Mouse (Mus musculus): ENCODE data around the gene Pde10a. TPM values are rescaled to one million over a fixed set of nuclear protein-coding genes. Genes with fewer than 3 reads are reported as not detected.
A peak's percentile ranks its signal among the peaks of the same experiment; 100 is the strongest.

Gene Pde10a
- total RNA-seq, 2 experiments from 2014 or later: 2.5 to 4.5 TPM

DNA sequence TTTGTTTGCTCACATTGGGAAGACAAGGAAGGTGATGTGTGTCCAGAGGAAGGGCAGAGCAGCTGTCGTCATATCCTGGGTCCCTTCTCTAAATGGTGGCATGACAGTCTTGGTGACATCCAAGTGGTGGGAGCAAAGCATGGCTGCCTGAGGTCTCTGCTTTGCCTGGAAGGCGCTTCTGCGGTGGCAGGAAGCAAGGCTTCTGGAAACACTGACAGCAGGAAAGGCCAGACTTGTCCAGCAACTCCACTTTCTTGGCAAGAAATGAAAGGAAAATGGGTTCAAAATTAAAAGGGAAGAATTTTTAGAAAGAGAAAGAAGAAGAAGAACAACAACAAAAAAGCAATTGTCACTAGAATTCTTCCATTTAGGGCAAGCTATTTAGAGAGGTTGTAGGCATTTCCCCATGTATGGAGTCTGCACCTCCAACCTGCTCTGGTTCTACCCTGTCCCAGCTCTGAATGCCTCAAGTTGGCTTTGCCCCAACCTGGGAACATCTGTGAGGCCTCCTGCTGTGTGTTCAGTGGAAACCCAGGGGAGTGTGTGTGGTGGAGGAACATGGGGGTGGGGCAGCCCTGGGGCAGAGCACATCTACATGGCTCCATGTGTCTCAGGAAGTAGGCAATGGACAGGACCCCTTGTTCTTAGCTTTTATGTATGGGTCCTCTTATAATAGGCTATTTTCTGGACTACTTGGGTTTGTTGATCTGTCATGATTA, 288.8 kb downstream of the Pde10a start:
- intact Hi-C loops (cut with DNase I): no loop called here
- DNase-seq (ENCODE audit: low spot score): no peak

DNA sequence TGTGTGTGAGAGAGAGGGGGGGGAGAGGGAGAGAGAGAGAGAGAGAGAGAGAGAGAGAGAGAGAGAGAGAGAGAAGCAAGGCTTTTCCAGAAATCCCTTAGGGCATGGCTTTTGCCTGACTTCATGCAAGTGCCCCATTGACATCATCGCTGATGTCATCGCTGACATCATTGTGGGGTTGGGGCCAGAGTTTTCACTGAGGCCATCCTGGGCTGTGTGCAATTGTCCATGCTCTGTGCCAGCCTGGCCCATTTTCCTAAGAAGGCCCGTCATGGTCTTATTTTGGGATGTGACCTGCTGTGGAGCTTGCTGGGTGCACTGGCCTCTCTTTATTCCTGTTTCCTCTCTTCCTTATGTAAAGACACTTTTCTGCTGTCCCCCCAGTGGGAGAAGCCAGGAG, 290.2 kb downstream of the Pde10a start:
- no peak for DNase-seq (ENCODE audit: low spot score)

DNA sequence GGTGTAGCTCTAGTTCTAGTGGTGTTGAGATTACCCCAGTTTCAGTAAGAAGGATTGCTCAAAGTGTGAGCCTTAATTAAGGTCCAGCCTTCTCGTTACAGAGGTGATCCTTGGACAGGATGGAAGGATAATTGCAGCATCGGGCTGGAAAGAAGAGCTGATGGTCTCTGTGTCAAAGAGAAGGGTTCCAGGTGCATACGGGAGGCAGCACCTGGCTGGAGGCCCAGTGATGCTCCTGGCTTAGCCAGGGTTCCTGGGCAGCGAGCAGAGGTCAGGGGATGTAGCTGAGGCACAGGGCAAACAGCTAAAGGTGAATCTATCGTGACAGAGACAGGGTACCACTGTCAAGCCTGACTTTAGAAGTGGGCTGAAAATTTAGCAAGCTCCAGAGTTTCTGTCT, 290.7 kb downstream of the Pde10a start:
- no peak for DNase-seq (ENCODE audit: low spot score)

More for the DNA sequence above, 290.2 kb downstream of the Pde10a start:
- intact Hi-C loops (cut with DNase I): no loop called here

DNA sequence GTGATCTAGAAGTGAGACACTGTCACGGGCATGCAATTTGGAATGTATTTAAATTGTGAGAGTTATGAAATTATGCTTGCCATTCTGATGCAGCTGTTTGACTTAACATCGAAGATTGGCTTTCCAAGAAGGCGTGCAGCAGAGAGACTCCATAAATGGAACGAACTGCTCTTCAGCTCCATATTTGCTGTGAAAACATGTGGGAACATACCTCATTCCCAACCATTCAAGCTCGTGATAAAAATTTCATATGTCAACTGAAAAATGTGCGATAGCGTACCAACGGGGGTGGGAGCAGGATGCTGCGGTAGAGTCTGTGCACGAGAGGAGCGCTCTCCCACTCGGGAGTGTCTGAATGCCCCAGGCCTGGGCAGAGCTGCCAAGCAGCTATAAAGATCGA, 293.5 kb downstream of the Pde10a start:
- no peak for DNase-seq (ENCODE audit: low spot score)

More for the DNA sequence above, 290.7 kb downstream of the Pde10a start:
- intact Hi-C loops (cut with DNase I): no loop called here

DNA sequence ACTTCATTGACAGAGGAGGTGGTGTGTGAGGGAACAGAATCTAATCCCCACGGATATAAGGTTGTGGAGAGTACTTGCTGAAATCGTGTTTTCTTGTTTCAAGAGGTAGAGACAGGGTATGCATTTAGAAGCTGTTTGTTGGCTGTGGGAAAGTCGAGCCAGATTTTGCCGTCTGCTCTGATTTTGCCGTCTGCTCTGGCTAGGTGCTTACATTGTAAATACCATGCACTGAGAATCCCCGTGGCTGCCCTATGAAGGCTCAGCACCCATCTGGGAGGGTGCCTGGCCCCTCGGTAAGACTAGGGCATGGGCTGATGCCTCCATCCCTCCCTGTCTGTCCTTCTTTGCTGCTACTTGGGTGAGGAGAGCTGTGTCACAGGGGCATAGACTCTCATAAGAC, 298.4 kb downstream of the Pde10a start:
- intact Hi-C loops (cut with DNase I): no loop called here
- no peak for DNase-seq (ENCODE audit: low spot score)

More for the DNA sequence above, 293.5 kb downstream of the Pde10a start:
- intact Hi-C loops (cut with DNase I): no loop called here

DNA sequence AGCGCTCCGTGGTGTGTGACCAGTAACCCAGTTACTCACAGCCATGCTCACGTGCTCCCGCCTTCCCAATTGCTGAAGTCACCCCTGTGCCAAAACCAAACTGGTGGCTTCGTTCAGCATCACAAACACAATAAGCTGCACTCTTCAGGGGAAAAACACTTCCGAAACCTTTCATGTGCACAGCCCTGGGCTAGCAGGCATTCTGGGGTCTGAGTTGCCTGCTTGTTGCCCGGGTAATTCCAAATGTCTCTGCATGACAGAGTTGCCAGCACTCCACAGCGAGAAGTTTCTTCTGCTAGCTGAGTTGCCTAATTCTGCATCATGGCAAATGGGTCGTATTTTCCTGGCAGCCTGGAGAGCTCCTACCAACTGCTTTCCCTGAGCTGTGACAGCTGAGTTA, 302.0 kb downstream of the Pde10a start:
- intact Hi-C loops (cut with DNase I): no loop called here

DNA sequence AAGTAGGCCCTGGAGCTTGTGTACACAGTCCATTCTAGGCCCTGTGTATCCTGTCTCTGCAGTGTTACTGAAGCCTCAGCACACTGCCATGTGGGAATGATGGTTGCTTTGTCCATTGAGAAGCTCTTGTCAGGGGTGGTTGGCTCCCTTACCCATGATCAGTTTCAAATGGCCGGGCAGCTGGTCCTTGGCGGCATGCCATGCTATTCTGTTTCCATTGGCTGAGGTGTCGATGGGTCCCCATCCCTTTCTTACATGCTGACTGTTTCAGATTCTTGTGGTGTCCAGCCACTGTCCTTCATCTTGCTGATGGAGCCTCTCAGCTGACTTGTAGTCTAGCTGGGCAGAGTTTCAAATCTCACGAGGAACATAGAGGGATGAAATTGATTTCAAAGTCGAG, 305.8 kb downstream of the Pde10a start:
- intact Hi-C loops (cut with DNase I): no loop called here
- no peak for DNase-seq (ENCODE audit: low spot score)

More for the DNA sequence above, 302.0 kb downstream of the Pde10a start:
- DNase-seq (ENCODE audit: low spot score): no peak

DNA sequence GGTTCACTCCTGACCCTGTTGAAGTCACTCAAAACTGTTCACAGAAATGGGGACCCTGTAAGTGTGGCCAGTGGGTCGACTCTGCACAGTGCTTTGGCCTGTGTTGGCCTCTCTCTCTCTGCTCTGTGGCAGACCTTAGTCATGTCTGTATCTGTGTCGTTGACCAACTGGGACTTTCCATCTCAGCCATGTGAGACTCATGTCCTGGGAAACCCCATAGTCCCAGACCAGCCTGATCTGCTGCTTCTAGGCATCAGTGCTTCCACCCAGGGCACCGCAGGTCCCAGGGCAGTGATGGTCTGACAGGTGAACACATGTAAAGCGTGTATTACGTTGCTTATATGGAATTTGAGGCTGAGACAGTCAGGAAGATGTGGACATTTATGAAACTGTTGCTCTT, 311.1 kb downstream of the Pde10a start:
- DNase-seq (ENCODE audit: low spot score): no peak
- intact Hi-C loops (cut with DNase I): no loop called here

DNA sequence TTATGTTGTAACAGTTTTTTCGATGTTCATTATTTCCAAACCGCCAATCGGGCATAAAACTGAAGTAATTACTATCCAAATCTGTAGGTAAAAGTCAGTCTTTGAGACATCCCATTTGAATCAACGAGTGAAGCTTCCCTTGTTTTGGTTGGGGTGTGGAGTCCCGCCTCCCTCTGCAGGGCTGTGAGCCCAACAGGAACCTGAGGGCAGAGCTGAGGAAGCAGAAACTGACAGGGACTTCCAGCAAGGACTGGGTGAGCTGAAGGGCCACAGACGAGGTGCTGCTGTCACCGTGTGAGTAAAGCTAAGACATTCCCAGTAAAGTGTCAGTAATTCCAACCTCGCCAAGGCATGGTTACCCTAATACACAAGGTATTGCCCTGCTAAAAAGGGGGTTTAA, 313.1 kb downstream of the Pde10a start:
- DNase-seq (ENCODE audit: low spot score): no peak
- intact Hi-C loops (cut with DNase I): no loop called here

DNA sequence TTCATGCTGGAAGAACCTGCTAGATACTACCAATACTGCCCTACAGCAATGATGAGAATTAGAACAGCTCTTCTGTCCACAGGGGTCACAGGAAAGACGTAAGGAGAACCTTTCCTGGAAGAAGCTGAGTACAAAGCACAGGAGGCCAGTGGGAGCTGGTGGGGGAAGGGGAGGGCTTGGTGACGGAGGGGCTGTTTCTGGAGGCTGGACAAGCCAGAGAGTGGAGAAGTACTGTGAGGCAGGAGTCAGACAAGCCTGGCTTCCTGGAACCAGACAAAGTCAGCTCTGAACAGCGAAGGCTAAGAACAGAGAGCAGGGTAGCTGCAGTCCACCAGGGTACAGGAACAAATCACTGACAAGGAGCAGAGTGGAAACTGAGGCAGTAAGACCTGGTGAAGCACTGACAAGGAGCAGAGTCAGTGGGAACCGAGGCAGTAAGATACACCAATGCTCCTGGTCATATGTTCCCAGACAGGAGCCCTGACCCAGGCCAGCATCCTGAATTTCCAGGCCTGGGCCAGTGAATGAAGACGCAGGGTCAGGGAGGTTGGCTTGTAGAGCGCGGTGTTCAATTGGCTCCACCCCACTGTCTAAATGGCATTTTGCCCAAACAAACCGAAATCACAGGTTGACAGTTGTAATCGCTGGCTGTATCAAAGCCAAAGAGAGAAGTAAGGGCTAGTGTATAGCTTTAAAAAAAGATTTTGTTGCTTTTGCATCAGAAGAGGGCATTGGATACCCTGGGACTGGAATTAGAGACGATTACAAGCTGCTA, 314.3 kb downstream of the Pde10a start:
- intact Hi-C loops (cut with DNase I): loop anchor here (5.0 kb wide), 1 partner anchor 32 kb away; no protein-coding TSS in a partner anchor
- DNase-seq (ENCODE audit: low spot score): no peak

DNA sequence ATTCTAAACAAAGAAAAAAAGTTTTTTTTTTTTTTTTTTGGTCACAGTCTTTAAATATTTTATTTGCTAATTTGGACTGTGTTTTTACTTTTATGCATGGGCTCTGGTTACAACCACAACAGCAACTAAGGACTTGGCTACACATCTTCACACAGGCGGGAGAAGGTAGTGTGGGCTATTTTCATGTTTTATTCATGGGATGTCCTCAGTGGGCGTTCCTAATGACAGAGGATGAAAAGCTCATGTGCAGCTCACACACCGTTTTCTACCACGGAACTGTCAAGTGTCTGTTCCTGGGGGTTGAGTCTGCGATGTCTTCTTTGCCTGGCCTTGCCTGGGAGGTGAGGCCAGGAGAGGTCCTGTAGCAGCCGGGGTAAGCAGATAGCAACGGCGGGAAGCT, 315.9 kb downstream of the Pde10a start:
- DNase-seq (ENCODE audit: low spot score): no peak
- intact Hi-C loops (cut with DNase I): loop anchor here (5.0 kb wide), 1 partner anchor 34 kb away; no protein-coding TSS in a partner anchor

DNA sequence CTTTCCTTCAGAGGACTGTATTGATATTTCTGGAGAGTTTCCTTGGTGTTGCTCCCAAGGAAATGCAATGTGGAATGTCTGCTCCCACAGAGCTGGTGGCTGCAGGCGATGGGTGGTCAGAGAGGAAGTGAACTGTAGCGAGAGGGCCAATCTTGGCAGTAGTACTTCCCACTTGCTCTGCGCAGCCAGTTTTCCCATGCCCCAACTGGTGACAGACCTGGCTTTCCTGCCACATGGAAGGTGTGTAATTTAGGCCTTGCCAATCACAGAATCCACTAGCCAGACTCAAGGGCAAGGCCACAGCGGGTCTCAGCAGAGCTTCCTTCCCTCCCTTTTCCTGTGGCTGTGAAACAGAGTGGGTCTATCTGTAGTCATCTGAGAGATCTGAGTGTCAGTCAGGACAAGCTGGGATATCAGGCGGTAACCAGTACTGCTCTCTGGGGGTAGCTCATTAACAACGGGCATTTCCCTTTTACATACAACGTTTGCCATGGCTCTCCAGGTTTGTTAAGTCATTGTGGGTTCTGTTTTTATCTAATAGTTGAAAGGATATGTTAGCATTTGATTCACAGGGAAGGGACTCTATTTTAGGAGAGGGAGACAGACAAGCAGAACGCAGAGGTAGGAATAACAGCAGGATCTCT, 316.8 kb downstream of the Pde10a start:
- intact Hi-C loops (cut with DNase I): loop anchor here (5.0 kb wide), 1 partner anchor 35 kb away; no protein-coding TSS in a partner anchor
- no peak for DNase-seq (ENCODE audit: low spot score)

DNA sequence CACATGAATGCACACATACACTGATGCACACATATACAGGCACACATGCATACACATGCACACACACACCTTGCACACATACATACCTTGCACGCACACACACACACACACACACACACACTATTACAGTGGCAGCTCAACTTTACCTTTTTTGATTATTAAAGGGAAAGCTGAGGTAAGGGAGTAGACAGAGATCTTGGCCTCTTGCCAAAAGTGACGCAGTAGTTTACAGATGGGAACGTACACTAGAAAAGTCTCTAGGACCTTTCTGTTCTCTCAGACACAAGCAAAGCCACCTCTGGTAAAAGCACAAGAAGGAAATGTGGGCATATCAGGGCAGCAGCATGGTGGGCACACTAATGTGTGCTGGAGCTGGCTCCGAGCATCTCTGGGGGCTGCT, 317.5 kb downstream of the Pde10a start:
- no peak for DNase-seq (ENCODE audit: low spot score)

DNA sequence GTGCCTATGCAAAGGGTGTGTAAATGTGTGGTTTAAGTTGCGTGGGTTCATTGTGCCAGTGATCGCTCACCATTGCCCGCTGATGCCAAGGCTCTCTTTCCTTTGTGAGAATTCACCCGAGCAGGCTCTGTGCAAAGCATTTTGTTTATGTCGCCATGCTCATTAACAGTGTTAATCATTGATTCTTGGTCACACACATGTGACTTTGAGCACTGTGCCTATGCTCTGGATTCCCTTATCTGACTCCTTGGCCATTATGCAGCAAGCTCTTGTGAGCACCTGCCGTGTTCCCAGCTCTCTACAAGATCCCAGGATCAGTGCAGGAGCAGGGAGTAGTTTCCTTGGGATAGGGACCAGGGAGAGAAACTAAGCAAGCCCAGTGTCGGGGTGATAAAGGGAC, 318.8 kb downstream of the Pde10a start:
- no peak for DNase-seq (ENCODE audit: low spot score)
- intact Hi-C loops (cut with DNase I): loop anchor here (5.0 kb wide), 1 partner anchor 37 kb away; no protein-coding TSS in a partner anchor

More for the DNA sequence above, 317.5 kb downstream of the Pde10a start:
- intact Hi-C loops (cut with DNase I): loop anchor here (5.0 kb wide), 1 partner anchor 35 kb away; no protein-coding TSS in a partner anchor

DNA sequence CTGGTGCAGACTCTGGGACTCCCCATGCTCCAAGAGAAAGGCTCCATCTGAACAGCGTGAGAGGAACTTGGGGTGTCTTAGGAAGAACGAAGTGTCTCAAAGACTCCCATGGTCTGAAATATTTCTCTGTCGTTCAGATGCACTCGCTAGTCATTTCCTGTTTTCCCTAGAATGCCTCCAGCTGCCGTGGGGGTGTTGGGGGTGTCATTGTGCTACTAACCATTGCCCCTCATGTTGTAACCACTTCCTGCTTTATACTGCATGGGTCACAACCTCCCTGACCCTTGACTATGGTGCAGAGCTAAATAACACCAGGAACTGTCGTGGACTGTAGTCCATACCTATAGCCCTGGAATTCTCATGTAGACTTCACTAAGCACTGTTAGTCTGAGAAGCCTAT, 321.3 kb downstream of the Pde10a start:
- no peak for DNase-seq (ENCODE audit: low spot score)
- intact Hi-C loops (cut with DNase I): no loop called here

DNA sequence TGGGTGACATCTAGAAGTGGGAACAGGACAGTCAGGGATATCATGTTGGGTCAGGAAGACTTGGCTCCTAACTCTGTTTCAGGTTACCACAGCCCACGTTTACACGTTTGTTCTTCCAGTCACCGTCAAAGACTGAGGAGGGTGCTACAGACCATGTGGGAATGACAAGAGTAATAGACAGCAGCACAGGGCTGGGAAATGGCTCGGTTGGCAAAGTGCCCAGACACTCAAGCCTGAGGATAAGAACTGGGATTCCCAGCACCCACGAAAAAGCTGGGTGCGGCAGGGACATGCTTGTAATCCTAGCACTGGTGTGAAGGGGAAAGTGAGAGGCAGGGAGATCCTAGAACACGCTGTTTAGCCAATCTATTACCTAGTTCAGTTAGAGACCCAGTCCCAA, 322.4 kb downstream of the Pde10a start:
- intact Hi-C loops (cut with DNase I): no loop called here
- DNase-seq (ENCODE audit: low spot score): no peak

DNA sequence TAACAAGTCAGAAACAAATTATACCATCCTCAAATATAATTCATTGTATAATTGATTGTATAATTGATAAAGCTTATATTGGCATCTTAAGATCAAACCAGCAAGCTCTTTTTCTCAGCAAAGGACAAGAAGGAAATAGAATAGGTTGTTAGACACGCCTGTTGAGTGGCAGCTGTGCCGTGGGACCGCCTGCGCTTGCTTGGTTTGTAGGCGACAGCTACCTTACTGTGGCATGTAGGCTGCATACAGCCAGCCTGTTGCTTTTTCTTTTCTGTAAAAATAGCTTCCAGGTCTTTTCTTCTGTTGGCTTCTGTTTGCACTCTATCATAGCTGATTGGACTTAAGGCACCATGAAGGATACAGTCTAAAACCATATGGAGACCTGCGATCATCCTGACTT, 326.7 kb downstream of the Pde10a start:
- DNase-seq (ENCODE audit: low spot score): no peak
- intact Hi-C loops (cut with DNase I): no loop called here

DNA sequence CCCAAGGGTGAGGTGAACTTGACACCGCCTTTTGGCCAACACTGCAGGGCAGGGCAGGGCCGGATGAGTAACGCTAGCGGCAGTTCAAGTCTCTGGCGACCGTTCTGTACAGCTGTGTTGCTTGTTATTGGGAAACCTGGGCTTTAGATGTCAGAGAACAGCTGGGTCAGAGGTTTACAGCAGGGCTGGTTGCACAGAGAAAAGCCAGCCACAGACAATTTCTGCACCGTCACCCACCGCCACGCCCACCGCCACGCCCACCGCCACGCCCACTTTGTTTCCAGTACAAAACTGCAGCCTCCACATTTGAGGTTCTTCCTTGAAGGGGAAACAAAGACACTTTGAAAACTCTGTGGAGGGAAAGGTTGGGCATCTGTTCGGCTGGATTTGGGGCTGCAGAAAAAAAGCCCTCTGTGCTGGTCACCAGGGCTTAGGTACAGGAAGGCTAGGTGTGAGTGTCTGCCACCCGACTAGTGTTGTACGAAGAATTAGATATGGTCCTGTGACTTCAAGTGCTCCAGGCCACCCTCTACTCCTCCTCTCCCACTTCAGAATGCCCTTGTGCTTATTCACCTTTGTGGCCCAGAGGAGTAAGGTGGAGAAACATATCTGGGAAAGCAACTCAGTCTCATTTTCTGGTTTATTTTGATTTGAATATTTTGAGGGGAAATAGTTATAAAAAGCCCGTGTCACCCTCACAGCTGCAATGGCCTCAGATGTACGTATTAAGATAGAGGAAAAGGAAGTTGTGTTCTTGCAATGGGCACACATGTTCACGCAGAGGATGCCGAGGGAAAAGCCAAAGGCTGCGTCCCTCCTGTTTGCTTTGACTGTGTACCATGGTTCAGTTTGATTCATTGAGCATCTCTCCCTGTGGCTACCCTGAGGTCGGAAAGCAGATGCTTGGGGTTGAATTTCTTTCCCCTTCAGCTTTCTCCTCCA, 331.5 kb downstream of the Pde10a start:
- intact Hi-C loops (cut with DNase I): loop anchor here (5.0 kb wide), 1 partner anchor 49 kb away; no protein-coding TSS in a partner anchor

DNA sequence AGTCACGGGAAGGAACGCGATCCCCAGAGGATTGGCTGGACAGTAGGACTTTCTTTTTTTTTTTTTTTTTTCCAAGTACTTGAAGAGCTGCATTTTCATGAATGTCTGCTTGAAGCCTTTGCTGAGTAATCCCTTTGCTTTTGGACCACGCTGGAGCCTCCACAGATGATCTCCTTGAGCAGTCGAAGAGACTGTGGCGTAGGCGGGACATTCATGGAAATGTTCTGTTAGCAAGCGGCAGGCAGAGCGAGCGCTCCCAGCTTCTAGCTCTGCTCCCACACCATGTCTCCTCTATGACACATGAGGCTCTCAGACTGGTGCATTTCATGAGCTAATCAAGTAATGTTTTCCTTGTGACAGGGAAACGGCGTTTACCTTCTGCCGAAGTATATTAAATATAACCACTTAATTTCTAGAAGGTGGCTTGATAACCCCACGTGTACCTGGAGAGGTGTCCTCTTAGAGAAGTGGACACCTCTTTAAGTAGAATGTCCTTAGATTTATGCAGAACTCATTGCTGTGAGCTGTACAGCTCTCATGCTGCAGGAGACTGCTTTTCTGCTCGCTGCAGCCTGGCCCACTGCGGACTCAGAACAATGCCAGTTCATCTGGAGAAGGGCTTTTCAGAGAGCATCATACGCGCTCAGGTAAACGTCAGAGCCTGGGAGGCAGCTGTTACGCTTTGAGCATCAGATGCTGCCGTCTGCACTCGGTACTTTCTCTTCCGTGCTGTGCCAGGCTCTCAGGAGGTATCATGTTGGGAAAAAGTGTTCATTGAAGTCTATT, 333.7 kb downstream of the Pde10a start:
- intact Hi-C loops (cut with DNase I): loop anchor here (5.0 kb wide), 1 partner anchor 52 kb away; no protein-coding TSS in a partner anchor
- DNase-seq (ENCODE audit: low spot score): no peak

More for the DNA sequence above, 331.5 kb downstream of the Pde10a start:
- DNase-seq (ENCODE audit: low spot score): peak; percentile 69

All from heart, postnatal 25 days (tissue).